Mouse (Mus musculus) thymus, postnatal 14 days (tissue): ENCODE results near the gene Tbck.

Experiments used
- DNase-seq: peaks from one replicate; pipeline ENCODE4 v3.0.0; 2021

Tbck gene

DNA sequence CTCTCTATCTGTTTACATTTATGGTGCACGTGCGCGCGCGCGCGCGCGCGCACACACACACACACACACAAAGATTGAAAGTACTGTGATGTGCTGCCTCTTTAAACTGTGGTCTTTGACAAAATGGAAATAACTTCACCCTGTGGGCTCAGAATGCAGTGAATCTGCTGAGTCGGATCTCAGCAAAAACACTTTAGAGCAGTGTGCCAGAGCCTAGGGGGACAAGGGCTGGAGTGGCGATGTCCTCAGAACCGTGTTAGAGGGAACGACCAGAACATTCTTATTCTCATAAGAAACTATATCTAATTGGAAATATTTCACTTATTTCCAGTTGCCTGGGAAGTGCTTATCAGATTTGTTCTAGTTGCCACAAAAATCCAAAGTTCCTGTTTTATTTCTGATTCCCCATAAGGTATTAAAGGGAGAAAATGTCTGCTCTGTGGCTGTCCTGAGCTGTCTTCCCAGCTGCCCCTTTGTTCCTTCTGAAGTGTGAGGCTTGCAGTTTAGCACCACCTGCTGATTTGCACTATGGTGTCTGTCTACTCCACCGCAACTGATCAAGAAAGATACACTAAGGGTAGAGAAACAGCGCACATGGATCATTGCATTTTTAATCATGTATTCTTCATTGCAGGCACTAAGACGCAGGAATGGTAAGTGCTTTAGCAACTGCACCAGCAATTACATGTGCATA is 82.2 kb downstream of the Tbck start:
- DNase-seq, result no peak

DNA sequence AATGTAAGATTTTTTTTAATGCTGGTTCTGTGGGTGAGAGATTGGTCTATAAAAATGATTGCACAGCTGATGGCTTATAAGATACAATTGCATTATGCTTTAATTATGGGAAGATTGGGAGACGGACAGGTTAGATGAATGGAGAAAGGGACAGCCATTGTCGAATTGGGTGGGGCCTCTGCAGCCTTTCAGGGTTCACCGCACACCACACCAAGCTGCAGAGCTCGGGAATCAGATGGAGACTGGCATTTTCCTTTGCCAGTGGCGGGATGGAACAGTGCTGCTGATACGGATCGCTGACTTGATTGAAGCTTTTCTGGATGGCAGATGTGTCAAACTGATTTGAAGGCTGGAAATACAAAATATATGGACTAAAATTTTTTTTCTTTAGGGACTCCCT is 88.1 kb downstream of the Tbck start:
- no peak for DNase-seq

DNA sequence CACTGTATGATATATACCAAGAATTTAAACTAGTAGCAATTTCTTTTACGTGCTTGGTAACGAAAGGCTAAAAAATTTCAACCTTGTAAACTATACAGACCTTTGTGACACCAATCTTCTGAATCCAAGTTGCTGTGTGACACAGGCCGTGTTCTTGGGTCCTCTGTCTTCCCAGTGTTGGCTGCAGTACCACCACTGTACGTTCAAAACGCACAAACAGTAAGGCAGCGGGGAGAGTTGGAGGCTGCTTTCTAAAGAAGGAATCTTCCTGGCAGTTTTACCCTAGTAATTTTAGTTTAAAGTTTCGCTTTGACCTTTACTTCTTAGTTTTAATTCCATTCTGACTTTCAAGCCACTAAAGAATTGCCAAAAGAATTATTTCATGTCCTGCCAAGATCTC is 92.7 kb downstream of the Tbck start:
- no peak for DNase-seq

DNA sequence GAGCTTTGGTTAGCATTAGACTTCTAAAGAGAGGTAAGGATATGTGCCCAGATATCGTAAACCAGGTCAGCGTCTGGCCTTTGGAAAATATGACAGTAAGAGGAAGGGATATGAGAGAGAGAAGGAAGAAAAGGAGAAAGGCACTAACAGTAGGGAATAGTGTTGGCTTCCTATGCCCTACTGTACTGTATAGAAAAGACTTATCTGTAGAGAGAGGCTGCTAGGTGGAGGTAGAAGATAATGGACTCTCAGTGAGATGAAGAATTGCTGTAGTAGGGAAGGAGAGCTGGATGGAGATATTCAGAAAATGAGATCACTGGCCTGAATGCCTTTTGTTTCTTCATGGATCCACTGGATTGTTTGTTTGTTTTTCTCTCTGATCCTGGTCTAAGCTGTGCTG is 97.2 kb downstream of the Tbck start:
- DNase-seq, result no peak

DNA sequence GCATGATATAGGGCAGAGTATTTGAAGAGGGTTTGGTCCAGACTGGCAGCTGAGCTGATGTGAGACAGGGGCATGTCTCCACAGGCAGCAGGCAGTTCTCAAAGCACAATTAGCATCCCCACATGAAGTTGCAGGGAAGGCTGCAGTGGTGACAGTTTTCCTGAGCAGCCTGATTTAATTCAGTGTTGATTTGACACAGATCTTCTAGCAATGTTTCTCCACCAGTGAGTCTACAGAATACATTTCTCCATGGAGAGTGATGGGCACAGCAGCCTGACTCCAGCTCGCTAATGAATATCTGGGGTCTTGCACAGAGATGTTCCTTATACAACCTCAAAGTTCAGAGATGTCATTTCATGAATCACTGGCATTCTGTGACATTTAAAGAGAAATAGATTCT is 99.1 kb downstream of the Tbck start:
- DNase-seq, result no peak

DNA sequence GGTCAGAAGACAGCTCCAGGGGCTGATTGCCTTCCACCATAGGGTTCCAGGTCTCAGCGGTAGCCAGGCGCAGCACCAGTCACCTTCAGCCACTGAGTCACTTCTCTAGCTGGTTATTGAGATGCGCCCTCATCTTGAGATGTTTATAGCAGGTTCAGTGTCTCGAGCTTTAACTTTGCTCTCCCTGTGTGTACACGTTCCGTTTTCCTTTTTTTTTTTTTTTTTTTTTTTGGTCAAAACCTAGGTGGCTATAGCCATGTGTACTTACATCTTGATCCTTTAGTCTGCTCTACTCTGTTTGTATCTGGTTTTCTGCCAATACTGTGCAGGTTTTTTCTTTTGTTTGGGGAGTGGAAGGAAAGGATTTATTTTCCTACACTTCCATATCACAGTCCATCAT is 100.8 kb downstream of the Tbck start:
- no peak for DNase-seq

DNA sequence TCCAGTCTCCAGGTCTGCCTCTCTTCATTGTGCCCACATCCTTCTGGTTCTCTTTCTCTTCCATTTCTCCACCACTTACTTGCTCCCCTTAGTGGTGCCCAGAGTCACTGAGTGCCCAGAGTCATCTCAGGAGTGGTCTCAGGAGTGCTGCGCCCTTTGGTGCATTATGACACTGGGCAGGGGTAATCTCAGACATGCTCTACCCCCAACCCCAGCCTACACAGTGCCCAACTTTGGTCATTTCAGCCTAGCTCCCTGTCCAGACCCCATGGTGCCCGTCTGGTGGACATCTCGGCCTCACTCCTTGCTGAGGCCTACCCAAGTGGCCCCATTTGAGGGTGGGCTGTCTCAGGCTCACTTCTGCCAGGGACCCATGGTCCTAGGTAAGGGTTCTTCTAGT is 102.7 kb downstream of the Tbck start:
- DNase-seq, result no peak

DNA sequence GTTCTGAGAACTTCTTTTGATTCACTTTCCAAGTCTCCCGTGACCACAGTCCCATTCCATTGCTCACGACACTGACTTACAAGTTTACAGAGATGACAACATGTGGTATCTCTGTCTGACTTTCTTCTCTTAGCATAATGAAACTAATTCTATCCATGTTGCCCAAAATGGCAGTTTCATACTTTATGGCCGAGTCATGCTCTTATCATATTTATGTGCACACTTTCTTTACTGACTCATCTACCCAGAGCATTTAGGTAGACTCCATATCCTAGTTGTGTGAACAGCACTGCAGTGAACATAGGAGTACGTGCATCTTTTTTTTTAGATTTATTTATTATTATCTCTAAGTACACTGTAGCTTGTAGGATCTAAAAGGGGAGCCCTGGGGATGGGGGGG is 103.8 kb downstream of the Tbck start:
- DNase-seq, result no peak

DNA sequence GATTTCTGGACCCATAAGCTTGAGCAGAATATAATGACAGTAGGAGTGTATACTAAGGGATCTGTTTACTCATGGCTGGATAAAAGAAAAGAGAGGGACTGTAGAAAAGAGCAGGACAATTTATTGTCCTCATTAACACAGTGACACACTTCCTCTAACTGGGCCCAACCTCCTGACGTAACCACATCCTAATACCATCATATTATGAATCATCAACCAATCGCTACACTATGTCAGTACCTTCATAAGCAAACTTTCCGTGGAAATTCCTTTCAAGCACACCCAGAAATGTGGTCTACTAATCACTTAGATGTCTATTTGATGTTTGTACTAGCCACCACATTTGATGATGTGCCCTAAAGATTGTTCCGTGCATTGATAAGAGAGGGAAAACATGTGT is 107.2 kb downstream of the Tbck start:
- no peak for DNase-seq

DNA sequence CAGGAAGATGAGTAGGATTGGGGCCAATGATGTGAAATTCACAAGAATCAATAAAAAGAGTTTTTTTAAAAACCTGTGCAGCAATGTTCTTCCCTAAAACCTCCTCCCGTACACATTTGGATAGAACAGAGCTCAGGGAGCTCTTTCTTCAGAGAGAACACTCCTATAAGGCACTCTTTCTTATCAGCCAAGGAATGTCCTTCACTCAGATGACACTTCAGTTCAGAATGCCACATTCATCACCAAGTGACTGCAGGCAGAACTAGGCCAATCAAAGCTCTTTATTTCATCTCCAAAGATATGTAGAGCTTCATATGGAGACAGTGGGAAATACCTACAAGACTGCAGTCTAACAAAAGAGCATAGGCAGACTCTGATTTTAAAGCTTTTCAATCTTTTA is 116.3 kb downstream of the Tbck start:
- DNase-seq, result no peak

DNA sequence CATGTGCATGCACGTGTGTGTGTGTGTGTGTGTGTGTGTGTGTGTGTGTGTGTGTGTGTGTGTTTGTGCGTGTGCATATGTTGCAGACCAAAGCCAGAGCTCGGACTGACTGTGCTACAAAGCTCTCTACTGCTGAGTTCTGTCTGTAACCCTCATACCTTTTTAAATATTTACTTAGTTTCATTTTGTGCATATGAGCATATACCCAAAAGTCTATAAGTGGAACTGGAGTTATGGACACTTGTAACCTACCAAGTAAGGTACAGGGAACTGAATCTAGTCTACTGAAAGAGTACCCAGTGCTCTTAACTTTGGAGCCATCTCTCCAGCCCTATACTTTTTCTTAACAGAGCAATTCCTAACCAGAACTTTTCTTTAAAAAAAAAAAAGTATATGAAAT is 118.0 kb downstream of the Tbck start:
- no peak for DNase-seq

DNA sequence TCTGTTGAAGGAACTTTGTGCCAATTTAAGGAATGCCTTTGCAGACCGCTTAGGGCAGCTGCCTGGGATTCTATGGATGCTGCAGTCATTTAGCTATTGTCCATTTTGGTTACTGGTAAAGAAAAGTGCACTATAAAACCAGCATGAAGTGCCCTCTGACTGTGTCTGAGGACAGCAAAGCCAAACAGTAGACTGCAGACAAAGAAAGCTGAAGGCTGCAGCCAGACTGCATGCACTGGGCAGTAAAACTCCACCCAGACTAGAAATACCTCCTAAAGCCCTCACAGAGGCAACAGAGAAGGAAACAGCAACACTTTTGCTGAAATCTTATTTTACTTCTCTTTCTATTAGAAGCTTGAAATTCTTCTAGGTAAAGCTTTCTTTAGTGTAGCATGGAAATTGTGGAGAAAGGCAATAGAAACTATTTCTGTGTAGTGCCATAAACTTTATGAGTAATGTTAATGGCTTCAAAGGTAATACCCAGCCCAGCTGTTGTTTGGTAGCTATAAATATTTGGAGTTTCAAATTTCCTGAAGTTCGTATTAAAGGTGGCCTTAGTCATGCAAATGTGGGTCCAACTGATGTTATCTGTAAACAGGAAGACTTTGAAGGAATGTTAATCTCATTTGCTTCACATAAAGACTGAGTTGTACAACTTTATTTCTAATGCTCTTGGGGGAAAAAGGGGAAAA is 124.1 kb downstream of the Tbck start:
- no peak for DNase-seq

DNA sequence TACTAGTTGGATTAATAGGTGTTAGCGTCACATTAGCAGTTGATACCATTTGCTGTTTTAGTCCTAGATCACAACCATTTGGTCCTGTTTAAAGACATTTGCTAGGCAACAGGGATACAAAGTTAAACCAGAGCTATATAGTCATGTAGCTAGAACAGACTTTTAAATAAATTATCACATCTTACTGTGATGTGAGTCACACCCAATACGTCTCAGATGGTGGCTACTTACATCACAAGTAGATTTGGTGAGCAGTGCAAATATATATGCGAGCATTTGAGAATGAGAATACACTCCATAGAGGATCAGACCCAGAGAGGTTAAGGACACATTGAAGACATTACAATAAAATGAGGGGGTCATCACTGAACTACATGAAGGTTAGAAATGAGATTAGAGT is 125.0 kb downstream of the Tbck start:
- DNase-seq, result no peak

DNA sequence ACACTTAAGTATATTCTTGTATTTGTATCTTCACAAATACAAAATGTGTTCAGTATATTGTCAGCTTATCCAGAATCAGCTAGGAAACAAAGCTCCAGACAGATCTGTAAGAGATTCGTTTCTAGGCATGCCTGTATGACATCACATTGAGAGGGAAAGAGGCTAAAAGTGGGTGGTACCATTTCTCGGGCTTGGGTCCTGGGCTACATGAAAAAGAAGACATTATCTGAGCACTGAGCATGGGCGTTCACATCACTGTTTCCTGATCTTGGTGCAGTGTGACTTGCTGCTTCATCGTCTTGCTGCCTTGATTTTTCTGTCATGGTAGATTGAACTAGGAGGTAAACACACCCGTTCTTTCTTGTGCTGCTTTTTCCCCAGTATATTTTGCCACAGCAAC is 127.8 kb downstream of the Tbck start:
- DNase-seq, result no peak

DNA sequence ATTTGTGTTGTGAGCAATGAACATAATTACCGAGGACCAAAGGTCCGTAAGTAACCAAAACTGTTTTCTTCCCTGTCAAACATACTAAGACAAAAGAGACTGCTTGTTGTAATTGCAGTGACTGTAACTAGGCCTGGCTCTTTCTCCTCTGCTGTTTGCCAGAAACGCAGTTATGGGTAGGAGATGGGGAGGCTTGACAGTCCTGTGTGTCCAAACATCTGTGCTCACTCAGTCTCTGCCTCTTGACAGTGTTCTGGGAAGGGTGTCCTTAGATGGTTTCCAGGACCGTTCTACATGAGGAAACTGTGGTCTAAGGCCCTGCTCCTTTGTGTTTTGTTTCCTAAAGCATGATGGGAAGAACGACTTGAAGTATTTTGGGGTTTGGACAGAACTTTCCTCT is 128.4 kb downstream of the Tbck start:
- DNase-seq, result no peak

DNA sequence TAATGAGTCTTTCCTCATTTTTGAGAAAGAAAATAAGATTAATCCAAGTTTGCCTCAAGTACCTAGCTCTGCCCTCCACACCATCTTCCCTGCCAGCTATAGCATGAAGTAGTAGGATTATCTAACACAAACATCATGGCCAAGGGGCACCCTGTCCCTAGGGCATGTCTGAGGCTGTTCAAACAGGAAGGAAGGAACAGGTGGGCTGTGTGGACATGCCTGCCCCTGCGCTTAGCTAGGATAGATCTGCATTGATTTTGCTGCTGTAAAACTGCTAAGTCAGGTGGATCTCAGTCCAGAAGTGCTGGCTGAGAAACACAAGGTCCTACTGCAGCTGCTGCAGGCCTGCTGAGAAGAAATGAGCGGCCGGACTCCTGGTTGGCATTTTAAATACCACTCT is 129.2 kb downstream of the Tbck start:
- DNase-seq, result no peak

DNA sequence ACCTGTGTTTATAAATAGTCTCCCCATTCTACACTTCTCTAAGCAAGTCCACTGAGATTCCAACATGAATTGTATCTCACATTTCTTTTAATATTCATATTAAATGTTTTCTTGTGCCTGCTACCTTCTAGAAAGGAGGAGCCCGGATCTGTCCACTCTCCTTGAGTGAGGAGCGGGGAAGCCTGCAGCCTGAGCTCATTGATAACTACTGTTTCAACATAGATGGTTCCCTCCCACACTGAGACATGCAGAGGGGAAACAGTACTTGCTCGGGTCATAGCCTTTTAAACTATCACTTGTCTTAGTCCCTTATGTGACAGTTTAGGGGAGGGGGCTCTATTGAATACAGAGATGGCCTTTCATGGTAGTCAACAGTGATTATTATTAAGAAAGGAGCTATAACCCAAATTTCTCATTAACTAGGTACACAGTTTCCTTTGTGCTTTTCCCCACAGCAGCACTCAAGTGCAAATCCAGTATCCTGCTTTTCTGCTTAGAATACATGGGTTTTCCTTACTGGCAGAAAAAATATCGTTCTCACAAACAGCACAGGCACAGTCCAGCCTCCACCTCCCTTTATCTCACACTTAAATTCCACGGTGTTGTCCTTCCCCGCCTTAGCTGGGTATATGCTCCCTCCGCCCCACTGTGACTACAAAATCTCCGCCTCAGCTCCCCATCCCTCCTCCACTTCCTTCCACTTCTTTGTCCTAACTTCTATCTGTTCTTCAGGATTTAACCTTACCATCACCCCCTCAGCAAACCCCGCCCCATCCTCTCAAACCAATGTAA is 130.0 kb downstream of the Tbck start:
- DNase-seq, result no peak

DNA sequence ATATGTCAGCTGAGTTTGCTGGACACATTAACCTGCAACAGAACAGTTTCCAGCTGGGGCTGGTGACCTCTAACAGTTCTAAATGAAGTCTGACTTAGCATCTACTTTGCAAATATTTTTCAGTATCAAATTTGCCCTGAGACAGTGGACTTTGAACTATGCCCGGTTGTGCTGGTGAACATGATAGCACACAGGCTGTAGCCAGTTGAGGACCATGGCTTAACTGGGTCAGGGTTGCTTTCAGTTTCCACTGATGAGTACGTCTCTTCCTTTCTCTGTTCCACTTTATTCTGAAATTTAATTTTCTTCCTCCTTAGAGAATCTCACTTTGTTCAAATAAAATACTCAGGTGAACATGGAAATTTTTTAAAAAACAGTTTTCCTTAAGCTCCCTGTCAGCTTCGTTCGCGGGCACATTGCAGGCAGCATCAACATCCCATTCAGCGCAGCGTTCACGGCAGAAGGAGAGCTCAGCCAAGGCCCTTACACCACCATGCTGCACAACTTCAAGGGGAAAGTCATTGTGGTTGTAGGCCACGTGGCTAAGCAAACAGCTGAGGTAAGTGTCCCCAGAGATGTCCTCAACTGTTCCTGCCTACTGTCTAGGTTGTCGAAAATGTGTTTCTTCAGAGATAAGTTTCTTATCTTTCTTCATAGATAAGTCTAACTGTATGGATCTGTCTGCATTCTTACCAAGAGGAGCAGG is 131.0 kb downstream of the Tbck start:
- no peak for DNase-seq

DNA sequence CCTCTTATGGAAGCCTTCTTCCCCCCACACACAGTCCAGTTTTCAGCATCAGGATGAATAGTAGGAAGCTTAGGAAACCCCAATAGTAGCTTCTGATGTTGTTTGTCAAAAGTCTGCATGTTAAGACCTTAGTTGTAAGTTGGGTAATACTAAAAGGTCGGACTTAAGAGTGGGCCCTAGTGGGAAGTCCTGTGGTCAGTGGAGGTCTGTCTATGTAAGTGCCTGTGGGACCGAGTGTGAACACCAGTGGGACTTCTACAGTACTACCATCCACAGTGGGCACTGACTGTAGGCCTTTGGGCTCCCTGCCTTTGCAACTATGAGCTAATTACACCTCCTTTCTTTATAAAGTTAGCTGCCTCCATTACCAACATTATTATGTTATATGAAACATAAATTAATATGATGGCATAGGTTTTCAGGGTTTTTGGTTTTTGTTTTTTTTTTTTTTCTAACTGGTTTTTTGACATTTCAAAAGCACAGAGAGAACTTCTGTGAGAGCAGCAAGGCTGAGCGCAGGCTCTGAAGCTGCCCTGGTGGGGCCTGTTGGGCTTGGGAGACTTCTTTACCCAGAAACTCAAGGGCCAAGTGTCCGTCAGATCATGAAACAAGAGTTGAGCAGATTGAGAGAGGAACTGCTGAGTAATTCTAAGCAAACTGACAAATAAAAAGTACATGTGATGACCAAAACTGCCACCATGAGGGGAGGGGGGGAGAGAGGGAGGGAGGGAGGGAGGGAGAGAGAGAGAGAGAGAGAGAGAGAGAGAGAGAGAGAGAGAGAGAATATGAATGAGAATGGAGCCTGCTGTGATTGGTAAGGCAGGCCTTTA is 131.8 kb downstream of the Tbck start:
- DNase-seq, result no peak

DNA sequence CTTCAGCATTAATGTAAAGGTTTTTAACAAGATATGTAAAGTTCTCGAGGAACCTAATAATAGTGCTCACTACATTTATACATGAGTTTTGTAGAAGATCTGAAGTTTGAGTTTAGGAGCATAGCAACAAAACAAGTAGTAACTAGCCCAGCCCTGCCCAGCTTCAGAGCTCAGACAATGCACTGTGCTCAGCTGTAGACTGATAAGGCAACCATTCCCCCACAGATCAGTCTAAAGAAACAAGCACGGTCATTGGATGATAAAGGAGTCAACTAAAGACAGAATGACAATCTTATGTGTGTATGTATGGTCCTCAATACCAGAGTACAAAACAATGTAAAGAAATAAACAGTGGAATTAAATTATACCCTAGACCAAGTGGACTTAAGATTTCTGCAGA is 135.5 kb downstream of the Tbck start:
- DNase-seq, result no peak

DNA sequence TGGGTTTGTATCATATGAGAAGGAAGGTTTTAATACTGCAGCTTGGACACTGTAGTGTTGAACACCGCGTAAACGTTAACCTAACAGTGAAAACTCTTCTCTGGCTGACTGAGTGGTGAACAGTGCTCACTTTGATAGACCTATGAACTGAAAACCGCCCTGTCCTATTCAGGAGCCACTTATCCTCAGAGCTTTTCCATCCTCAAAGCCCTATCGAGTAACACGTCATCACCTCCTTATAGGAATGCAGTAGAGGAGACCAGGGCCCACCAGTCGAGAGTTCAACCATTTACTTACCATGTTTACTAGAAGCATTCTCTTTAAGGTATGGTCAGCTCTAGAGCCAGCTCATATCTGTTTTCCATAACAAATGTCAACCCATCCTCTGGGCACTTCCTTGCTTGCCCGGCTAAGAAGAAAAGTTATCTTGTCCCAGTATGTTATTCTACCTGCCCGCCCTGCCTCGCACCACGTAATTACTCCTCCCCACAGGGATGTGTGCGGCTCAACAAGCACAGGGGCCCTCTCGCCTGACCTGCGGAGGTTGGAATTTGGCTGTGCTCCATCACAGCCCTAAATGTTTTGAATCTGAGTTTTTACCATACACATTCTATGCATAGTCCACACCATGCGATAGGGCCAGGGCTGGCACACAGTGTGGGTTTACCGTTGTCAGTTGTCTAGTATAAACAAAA is 147.4 kb downstream of the Tbck start:
- DNase-seq, result no peak
